Mouse (Mus musculus): ENCODE measurements at regions not wholly inside any gene's neighbourhood (a gene's known extent, or its start where the extent isn't known, plus 50 kb on each side); places are given as distances from the start of the nearest gene placed in this dataset.
"Not testable (repeated sequence)": the region's sequence is repeated elsewhere in the genome, so short reads cannot be mapped to it uniquely, and the experiment has no call there.

DNA sequence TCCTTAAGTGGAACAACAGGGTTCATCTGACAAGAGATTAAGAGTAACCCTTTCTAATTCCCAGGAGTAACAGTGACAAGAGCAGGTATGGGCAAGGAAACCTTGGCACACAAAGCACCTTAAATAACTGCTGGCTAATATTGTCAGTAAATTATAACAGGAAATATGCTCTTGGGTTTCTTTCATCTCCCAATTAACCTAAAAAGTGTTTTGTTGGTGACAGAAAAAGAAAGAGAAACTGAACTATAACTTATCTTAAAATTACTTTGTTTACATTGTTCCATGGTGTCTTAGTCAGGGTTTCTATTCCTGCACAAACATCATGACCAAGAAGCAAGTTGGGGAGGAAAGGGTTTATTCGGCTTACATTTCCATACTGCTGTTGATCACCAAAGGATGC lies 170.0 kb upstream of the Ngly1 start:
- no peak for DNase-seq (ENCODE audit: low spot score)

- DNase-seq (ENCODE audit: low spot score): not testable (repeated sequence)
Observed at GRCm38 (mm10) chr14:16087231-16087630, 161.8 kb upstream of the Ngly1 start.

DNA sequence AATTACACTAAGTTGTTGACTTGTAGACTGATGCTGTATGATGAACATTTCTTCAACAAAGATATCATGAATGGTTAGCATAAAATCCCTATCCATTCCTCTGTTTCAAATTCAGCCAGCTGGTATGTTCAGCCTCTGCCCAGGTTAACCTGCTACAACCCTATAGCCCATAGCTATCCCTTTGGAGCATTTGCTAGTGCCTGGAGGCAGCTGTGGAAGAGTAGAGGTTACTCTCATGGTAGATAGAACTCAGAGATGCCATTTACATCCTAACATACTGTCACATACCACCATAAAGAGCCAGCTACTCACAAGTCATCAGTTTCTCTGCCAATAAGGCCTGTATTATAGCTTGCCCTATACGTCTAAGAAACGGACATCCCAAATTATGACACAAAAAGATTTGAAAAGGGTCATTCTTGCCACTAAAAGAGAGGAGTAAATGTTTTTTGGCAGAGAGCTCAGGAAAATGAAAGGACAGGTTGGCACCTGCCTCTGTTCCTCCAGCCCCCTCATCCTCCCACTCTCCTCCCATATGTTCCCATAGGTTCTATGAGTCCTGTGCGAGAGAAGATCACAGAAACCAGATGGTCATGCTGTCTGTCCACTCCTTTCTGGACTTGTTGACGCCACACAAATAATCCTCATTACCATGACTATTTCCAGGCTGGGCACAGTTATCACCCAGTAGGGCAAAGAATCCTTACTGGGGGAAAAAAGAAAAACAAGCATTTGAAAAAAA lies 156.5 kb upstream of the Ngly1 start:
- DNase-seq (ENCODE audit: low spot score): no peak

- DNase-seq (ENCODE audit: low spot score): no peak
Observed at GRCm38 (mm10) chr14:16093133-16093505, 156.0 kb upstream of the Ngly1 start.

DNA sequence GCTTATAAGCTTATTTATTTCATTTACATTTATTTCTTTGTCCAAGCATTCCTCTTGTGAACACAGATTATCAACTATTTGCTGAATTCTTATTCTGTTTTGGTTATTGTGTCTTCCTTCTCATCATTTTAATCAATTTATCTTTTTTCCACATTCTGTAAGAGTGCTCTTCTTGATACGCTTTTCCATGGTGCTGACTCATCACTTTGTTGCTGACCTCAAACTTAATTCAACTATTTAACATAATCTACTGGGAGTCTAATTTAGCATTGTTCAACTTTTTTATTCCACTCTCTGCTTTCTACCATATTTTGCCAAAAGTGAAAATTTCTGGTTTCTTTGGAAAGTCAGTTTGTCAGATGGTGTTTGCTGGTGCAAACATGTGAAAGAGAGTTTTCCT lies 139.7 kb upstream of the Ngly1 start:
- no peak for DNase-seq (ENCODE audit: low spot score)

- DNase-seq (ENCODE audit: low spot score): no peak
Observed at GRCm38 (mm10) chr14:16132672-16133071, 116.4 kb upstream of the Ngly1 start.

- no peak for DNase-seq (ENCODE audit: low spot score)
Observed at GRCm38 (mm10) chr14:16133410-16133809, 115.7 kb upstream of the Ngly1 start.

GRCm38 (mm10) chr14:16136187-16136586 lies 112.9 kb upstream of the Ngly1 start:
- no peak for DNase-seq (ENCODE audit: low spot score)

DNA sequence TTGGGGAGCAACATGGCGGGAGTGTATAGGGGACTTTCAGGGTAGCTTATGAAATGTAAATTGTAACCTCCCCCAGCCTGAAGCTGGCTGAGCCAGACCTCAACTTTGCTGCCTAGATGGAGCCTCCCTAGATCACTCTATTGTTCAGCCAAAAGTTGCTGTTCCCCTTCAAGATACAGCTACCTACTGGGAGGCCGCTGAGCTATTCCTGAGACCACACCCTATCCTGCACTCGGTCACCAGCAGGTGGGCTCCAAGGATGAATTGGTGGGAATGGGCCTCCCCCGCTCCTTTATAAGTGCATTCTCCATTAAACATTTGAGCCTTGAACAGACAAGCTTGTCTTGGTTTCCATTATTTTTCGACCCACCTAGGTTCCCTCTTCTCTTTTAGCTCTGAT lies 104.8 kb upstream of the Ngly1 start:
- no peak for DNase-seq (ENCODE audit: low spot score)

GRCm38 (mm10) chr14:16146811-16147210 lies 102.3 kb upstream of the Ngly1 start:
- DNase-seq (ENCODE audit: low spot score): no peak

DNA sequence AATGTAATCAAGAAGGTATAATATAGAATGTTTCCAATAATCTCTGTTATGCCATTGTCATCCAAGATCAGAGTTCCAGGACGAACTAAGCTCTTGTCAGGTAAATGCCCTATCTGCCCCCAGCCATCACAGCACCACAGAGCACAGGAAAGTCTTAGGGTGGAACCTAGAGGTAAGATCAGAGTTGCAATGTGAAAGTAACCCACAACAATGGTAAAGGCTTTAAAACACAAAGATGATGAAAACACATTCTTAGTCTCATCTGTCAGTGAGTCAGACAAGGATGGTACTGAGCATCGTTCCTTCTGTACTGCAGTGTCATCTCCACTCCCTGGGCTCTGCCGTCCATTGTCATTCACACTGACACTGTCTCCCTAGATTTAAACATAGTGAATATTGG lies 97.3 kb upstream of the Ngly1 start:
- DNase-seq (ENCODE audit: low spot score): no peak

DNA sequence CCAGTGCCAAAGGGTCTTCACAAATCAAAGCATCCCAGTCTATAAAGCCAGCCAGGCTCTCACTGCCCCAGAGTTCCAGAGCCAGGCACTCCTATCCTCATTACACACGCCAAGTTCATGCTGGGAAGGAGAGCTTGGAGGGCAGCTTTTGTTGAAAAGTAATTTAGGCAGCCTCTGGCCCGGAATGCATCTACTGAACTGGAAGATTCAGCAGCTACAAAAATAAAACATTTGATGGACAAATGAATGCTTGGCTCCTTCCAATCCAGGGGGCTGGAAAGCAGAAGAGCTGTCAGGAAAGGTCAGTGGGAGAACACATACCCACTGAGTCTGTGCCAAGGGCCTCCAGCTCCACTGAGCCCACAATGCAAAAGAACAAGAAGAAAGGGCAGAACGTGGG lies 96.4 kb upstream of the Ngly1 start:
- DNase-seq (ENCODE audit: low spot score): no peak

- DNase-seq (ENCODE audit: low spot score): no peak
Observed at GRCm38 (mm10) chr14:16155106-16155505, 94.0 kb upstream of the Ngly1 start.

DNA sequence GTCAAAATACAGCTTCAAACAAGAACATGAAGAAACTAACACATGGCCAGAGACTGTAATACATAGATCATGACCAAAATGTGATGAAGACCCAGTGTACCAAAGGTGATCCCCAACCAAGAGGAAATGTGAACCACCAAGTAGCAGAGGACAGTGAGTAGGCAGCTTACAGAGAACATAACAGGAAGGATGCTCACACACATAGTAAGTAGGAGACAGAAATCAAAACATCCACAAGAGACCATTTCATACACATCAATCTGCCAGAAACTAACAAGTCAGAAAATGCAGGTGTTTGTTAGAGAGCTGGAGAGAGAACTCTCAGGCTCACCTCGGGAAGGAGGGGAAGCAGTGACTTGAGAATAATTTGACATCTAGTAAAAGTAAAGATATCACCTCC lies 78.9 kb upstream of the Ngly1 start:
- no peak for DNase-seq (ENCODE audit: low spot score)

DNA sequence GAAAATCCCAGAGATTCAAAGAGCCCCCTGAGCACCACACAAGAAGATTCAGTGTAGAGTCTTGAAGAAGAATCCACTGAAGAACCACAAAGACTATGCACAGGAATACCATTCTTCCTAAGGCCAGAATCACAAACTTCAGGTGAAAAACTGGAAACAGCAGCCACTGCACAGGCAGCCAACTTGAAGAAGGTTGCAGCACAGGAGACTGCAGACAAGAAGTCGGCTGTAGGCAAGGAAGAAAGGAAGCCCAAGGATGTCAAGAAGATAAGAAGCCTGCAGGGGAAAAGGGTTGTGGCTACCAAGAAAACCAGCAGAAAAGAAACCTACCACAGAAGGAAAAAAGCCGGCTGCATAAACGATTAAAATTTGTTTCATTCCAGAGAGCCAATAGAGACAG lies 76.8 kb upstream of the Ngly1 start:
- DNase-seq (ENCODE audit: low spot score): no peak

DNA sequence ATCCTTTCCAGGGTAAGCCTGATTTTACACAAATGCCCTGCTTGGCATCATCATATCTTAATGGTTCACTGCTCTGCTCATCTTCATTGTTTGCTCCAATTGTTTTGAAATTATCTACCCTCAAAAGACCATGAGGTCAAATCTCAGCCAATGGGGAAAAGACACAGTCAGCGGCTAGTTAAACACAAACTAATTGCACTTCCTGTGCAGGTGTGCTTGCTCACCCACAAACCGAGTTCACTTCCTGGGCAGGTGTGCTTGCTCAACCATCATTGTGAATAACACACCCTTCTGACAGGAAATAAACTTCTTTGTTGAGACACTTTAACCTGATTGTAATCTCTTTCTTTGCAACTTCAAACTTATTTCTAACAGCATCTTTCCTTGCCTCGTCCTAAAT lies 75.8 kb upstream of the Ngly1 start:
- no peak for DNase-seq (ENCODE audit: low spot score)

DNA sequence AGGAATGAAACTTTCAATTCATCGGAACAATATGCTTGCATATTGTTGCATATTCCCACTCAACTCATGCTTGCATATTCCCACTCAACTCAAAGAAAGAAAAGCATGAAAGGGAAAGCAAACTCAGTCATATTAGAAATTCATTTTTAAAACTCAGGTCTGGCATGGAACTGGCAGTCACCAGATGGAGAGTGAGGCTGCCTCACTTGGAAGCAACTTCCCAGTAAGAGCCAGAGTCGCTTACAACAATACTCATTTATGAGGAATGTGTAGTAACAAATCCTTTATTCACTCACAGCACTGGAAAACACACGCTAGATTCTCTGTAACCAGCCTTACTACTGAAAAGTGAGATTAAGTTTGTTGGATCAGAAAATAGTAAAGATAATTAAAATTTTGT lies 70.9 kb upstream of the Ngly1 start:
- DNase-seq (ENCODE audit: low spot score): no peak

GRCm38 (mm10) chr14:16181822-16182221 lies 67.3 kb upstream of the Ngly1 start:
- no peak for DNase-seq (ENCODE audit: low spot score)

DNA sequence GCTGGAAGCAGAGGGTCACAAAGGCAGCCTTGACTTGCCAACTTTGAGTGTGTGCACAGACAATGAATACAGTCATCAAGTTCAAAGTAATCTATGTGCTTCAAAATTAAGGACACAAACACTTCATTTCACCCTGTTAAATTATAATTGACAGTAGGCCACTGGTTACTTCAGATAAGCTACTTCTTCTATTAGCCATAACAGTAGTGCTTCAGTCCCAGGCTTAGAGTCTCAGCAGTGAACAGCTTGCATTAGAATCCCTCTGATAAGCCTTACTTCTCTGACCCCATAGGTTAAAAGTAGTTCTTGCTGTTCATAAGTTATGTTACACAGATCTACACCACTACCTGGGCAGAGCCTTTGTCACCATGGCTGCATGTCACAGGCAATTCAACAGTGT lies 63.8 kb upstream of the Ngly1 start:
- no peak for DNase-seq (ENCODE audit: low spot score)
